Mouse (Mus musculus) lung, postnatal 0 days (tissue): Measurements from ENCODE around the gene Slc1a4.

Source experiments
- CTCF ChIP-seq: IDR thresholded peaks from 2 replicates; pipeline ENCODE4 v1.5.1; 2016; ENCODE audit warnings: antibody characterized with exemption, mild to moderate bottlenecking
- EP300 ChIP-seq: IDR thresholded peaks from 2 replicates; pipeline ENCODE4 v1.6.1; 2016; ENCODE audit warnings: antibody characterized with exemption, mild to moderate bottlenecking, control low read depth

- TF ChIP-seq CTCF, result no peak
- no peak for TF ChIP-seq EP300
Observed at GRCm38 (mm10) chr11:20277106-20277505, 55.4 kb downstream of the Slc1a4 start.
